Mouse (Mus musculus) liver, adult 2 months (tissue): ENCODE data around the gene Fubp1. TPM values are rescaled to one million over a fixed set of nuclear protein-coding genes. Genes with fewer than 3 reads are reported as not detected.

Source experiments
- DNase-seq: peaks from one replicate; pipeline ENCODE4 v3.0.0-alpha.2; 2011; ENCODE audit warnings: low read depth, low spot score; ENCODE audit errors: extremely low read depth
- H3K27ac ChIP-seq: fragments of 200-500 bp; replicated peaks from 2 replicates; pipeline ENCODE4 v1.5.1; 2012; ENCODE audit warnings: low read depth, mild to moderate bottlenecking, control low read depth, inconsistent platforms, low read length; ENCODE audit not compliant: insufficient read depth
- H3K27me3 ChIP-seq: fragments of 200-500 bp; 2 replicates; pipeline ENCODE4 v1.6.1; 2012; ENCODE audit warnings: mild to moderate bottlenecking, moderate library complexity, low read length, inconsistent platforms; ENCODE audit not compliant: control insufficient read depth, insufficient read depth
- H3K36me3 ChIP-seq: fragments of 200-500 bp; 2 replicates; pipeline ENCODE4 v1.6.1; 2012; ENCODE audit warnings: low read length, inconsistent platforms; ENCODE audit not compliant: control insufficient read depth, insufficient read depth
- H3K4me1 ChIP-seq: fragments of 200-500 bp; 2 replicates; pipeline ENCODE4 v1.6.1; 2011; ENCODE audit warnings: low read length; ENCODE audit not compliant: control insufficient read depth, insufficient read depth
- H3K4me3 ChIP-seq: fragments of 200-500 bp; 2 replicates; pipeline ENCODE4 v1.5.1; 2011; ENCODE audit warnings: low read depth, mild to moderate bottlenecking, control low read depth, low read length, moderate library complexity; ENCODE audit not compliant: insufficient read depth
- H3K79me2 ChIP-seq: fragments of 200-500 bp; 2 replicates; pipeline ENCODE4 v1.6.1; 2012; ENCODE audit warnings: inconsistent platforms, mild to moderate bottlenecking, low read length, moderate library complexity; ENCODE audit not compliant: control insufficient read depth, insufficient read depth
- H3K9ac ChIP-seq: fragments of 200-500 bp; 2 replicates; pipeline ENCODE4 v1.6.1; 2012; ENCODE audit warnings: low read depth, mild to moderate bottlenecking, control low read depth, inconsistent platforms, low read length
- CTCF ChIP-seq: fragments of 200-500 bp; IDR thresholded peaks from 2 replicates; pipeline ENCODE4 v1.5.1; 2011; ENCODE audit warnings: low read depth, low read length, control low read depth
- POLR2A ChIP-seq: fragments of 200-500 bp; IDR thresholded peaks from 2 replicates; pipeline ENCODE4 v1.6.1; 2011; ENCODE audit warnings: low read length, control low read depth; ENCODE audit not compliant: insufficient read depth; ENCODE audit errors: extremely low read depth
- WGBS: fragments of 180-500 bp; shearing (Covaris S2); methylation state at CpG from one replicate; pipeline ENCODE4 v1.1.7; 2018; 5-methylcytosine and 5-hydroxymethylcytosine counted together
- polyA plus RNA-seq: library from polyadenylated mRNA; depleted of rRNA; stranded (reverse); fragments of >200 nt; gene quantifications from 2 replicates; pipeline ENCODE4 v1.2.3, GENCODE M21; 2012
- total RNA-seq: library from RNA; depleted of rRNA; stranded (reverse); fragments of >200 nt; gene quantifications from 2 replicates; pipeline ENCODE4 v1.2.3, GENCODE M21; 2014

The Fubp1 gene
- total and polyA plus RNA-seq, 2 experiments: 28.1 to 61.9 TPM

DNA sequence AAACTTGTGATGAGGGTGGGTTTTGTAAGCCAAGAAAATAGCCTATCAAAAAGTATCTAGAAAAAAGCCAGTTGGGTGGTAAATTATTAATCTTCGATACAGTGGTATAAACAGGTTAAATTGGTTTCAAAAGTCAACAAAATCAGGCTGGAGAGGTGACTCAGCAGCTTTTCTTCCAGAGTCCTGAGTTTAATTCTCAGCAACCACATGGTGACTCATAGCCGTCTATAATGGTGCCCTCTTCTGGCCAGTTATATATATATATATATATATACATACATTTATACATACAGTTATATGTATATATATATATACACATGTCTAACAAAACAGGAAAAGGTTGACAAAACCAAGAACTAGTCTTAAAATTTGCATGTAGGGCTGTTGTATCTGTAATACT lies 28.6 kb downstream of the Fubp1 start:
- DNase-seq: peak; percentile 91
- 10% methylated on average over 2 of the region's 2 CpGs for WGBS
- Histone ChIP-seq H3K79me2 (no peaks in the 10 kb centered on the region), H3K4me1 (peaks cover 3% of the 10 kb centered on the region; the same call in 1 of the 2 replicates), H3K27ac (no peak overlapping the region), H3K9ac (no peak overlapping the region), H3K27me3 (no peaks in the 10 kb centered on the region), H3K36me3 (peaks cover 24% of the 10 kb centered on the region), H3K4me3 (no peak overlapping the region)
- TF ChIP-seq CTCF (no peak), POLR2A (no peak)

DNA sequence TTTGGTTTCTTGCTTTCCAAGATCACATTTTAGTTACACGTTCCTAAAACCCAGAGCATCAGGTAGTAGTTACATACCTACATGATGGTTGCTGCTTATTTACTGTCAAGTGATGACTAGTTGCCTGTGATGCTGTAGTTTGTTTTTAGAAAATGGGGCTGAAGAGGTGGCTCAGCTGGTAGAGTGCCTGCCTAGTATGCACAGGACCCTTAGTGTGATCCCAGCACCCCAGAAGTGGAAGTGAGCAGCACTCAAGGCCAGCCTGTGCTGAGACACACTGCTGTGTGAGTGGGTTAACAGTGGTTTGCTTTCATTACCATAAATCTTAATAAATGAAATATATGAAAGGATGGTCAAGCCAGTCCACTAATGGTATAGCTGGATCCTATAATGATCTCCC lies 29.4 kb downstream of the Fubp1 start:
- no peak overlapping the region for H3K27ac ChIP-seq
- no peaks in the 10 kb centered on the region for H3K79me2 ChIP-seq
- H3K9ac ChIP-seq: no peak overlapping the region
- H3K4me1 ChIP-seq: peaks cover 3% of the 10 kb centered on the region; the same call in 1 of the 2 replicates
- H3K4me3 ChIP-seq: no peak overlapping the region
- 98% methylated on average over 1 of the region's 1 CpGs for WGBS
- no peaks in the 10 kb centered on the region for H3K27me3 ChIP-seq
- TF ChIP-seq CTCF (no peak), POLR2A (no peak)
- peaks cover 19% of the 10 kb centered on the region for H3K36me3 ChIP-seq
- DNase-seq: no peak

DNA sequence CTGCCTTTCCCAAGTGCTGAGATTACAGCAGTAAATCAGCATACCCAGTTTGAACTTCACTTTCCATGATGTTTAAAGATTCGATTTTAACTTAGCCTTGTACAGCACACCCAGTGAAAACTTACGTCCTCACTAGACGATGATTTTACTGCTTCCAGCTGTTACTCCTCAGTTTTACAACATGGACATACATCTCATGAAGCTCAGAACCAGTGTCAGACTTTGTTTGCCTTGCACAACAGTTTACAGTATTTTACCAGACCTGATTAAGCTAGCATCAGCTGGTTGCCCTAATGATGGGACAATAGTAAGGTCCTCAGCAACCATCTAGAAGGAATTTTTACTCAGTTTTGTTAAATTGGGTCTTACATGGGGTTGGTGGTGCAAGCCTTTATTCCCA lies 30.9 kb downstream of the Fubp1 start:
- TF ChIP-seq POLR2A: no peak
- no peak for TF ChIP-seq CTCF
- peaks cover 12% of the 10 kb centered on the region for H3K36me3 ChIP-seq
- no peak overlapping the region for H3K4me3 ChIP-seq
- H3K27ac ChIP-seq: no peak overlapping the region
- no peaks in the 10 kb centered on the region for H3K27me3 ChIP-seq
- no peak overlapping the region for H3K9ac ChIP-seq
- H3K79me2 ChIP-seq: no peaks in the 10 kb centered on the region
- no peak for DNase-seq
- no peaks in the 10 kb centered on the region for H3K4me1 ChIP-seq
- 90% methylated on average over 3 of the region's 3 CpGs for WGBS

DNA sequence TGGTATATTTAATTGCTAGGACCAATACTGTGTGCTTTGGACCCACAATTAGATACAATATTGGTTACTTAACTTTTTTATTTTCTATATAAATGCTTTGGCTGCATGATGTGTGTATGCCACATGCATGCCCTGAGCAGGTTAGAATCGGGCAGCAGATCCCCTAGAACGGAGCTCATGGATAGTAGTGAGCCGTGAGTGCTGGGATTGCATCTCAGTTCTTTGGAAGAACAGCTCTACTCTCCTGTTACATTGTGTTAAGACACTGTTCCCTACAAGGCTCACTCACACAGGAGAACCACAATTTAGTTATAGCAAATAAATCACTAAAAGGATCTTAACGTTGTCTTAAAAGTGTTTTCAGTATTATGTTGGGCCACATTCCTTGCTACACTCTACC lies 33.1 kb downstream of the Fubp1 start:
- H3K27ac ChIP-seq: no peak overlapping the region
- peaks cover 2% of the 10 kb centered on the region; the same call in 1 of the 2 replicates for H3K36me3 ChIP-seq
- no peak overlapping the region for H3K4me3 ChIP-seq
- TF ChIP-seq POLR2A (no peak), CTCF (no peak)
- H3K27me3 ChIP-seq: no peaks in the 10 kb centered on the region
- WGBS: 84% methylated on average over 4 of the region's 4 CpGs
- H3K4me1 ChIP-seq: peaks cover 6% of the 10 kb centered on the region
- no peak for DNase-seq
- no peak overlapping the region for H3K9ac ChIP-seq
- no peaks in the 10 kb centered on the region for H3K79me2 ChIP-seq

DNA sequence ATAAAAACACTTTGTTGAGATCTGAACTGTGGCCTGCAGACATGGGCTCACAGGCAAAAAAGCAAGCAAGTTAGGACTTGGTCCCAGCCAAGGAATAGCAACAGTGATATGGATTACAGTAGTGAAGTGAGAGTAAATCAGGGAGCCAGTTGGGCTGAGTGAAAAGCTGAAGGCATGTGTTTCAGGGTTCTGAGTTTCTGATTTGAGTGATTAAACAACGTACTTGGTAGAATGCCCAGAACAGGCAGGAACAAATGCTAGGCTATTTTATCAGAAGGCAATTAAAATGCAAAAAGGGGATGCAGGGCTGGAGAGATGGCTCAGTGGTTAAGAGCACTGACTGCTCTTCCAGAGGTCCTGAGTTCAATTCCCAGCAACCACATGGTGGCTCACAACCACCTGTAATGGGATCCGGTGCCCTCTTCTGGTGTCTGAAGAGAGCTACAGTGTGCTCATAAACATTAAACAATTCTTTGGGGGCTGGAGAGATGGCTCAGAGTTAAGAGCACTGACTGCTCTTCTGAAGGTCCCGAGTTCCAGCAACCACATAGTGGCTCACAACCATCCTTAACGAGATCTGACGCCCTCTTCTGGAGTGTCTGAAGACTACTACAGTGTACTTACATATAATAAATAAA lies 35.2 kb downstream of the Fubp1 start:
- peaks cover 7% of the 10 kb centered on the region for H3K4me1 ChIP-seq
- H3K9ac ChIP-seq: no peak overlapping the region
- no peak overlapping the region for H3K27ac ChIP-seq
- no peak for TF ChIP-seq POLR2A
- H3K4me3 ChIP-seq: no peak overlapping the region
- DNase-seq: peak; percentile 45
- H3K79me2 ChIP-seq: no peaks in the 10 kb centered on the region
- 72% methylated on average over 5 of the region's 5 CpGs for WGBS
- no peaks in the 10 kb centered on the region for H3K27me3 ChIP-seq
- H3K36me3 ChIP-seq: no peaks in the 10 kb centered on the region

DNA sequence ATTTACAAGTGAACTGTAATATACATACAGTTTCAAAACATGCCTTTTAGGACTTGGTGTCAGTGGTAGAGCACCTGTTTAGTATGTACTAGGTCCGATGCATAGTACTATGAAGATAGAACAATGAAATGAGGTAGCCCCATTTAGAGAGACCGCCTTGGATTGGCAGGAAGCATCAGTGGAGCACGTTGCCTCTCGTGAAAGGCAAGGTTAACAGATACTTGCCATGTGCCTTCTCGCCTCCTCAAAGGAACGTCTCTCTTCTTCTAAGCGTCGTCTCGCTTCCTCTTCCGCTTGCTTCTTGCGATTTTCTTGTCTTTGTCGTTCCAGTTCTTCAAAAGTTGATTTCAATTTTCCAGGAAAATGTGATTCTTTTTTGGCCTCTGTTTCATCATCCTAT lies 37.5 kb downstream of the Fubp1 start:
- H3K4me1 ChIP-seq: peaks cover 10% of the 10 kb centered on the region
- H3K27ac ChIP-seq: peak overlapping the region; percentile 15; the same call in 1 of the 2 replicates
- 57% methylated on average over 12 of the region's 12 CpGs for WGBS
- no peaks in the 10 kb centered on the region for H3K79me2 ChIP-seq
- no peaks in the 10 kb centered on the region for H3K27me3 ChIP-seq
- no peak overlapping the region for H3K9ac ChIP-seq
- no peaks in the 10 kb centered on the region for H3K36me3 ChIP-seq
- no peak for DNase-seq
- no peak overlapping the region for H3K4me3 ChIP-seq
- TF ChIP-seq POLR2A: no peak
- TF ChIP-seq CTCF: no peak
